Mouse (Mus musculus): ENCODE data around the gene Rars.

- TF ChIP-seq FLI1 (IDR thresholded peaks at IDR 0.05; ENCODE audit: low read length) (no peak), GATA1 (IDR thresholded peaks at IDR 0.05; ENCODE audit: borderline replicate concordance, low read length) (no peak)
These were observed 22.8 kb downstream of the Rars start for GRCm38 (mm10) chr11:35811458-35811857.
